Mouse (Mus musculus) lung, embryonic 14.5 days (tissue): ENCODE results near the gene Fastkd2. TPM values are rescaled to one million over a fixed set of nuclear protein-coding genes. Genes with fewer than 3 reads are reported as not detected.

ENCODE experiments used
- ATAC-seq: fragments of 200-750 bp; cut with Nextera tagmentation; 2 replicates; pipeline ENCODE4 v1.8.0; 2017; ENCODE audit warnings: mild to moderate bottlenecking, moderate TSS enrichment, moderate library complexity; ENCODE audit not compliant: insufficient read depth
- DNase-seq: peaks from one replicate; pipeline ENCODE4 v3.0.0-alpha.2; 2015
- H3K27ac ChIP-seq: fragments of 300-500 bp; sonication (generic); 2 replicates; pipeline ENCODE4 v1.5.1; 2014; ENCODE audit warnings: low read depth, mild to moderate bottlenecking, moderate library complexity
- H3K27me3 ChIP-seq: fragments of 300-500 bp; sonication (generic); 2 replicates; pipeline ENCODE4 v1.6.1; 2014; ENCODE audit warnings: low read length, control low read depth; ENCODE audit not compliant: insufficient read depth
- H3K36me3 ChIP-seq: fragments of 300-500 bp; sonication (generic); 2 replicates; pipeline ENCODE4 v1.6.1; 2014; ENCODE audit warnings: control low read depth; ENCODE audit not compliant: insufficient read depth
- H3K4me1 ChIP-seq: fragments of 300-500 bp; sonication (generic); 2 replicates; pipeline ENCODE4 v1.6.1; 2014; ENCODE audit warnings: antibody characterized with exemption, control low read depth; ENCODE audit not compliant: insufficient read depth
- H3K4me2 ChIP-seq: fragments of 300-500 bp; sonication (generic); 2 replicates; pipeline ENCODE4 v1.6.1; 2014; ENCODE audit warnings: mild to moderate bottlenecking
- H3K4me3 ChIP-seq: fragments of 300-500 bp; sonication (generic); 2 replicates; pipeline ENCODE4 v1.5.1; 2014; ENCODE audit warnings: low read depth, low read length
- H3K9ac ChIP-seq: fragments of 300-500 bp; sonication (generic); 2 replicates; pipeline ENCODE4 v1.6.1; 2014
- H3K9me3 ChIP-seq: fragments of 300-500 bp; sonication (generic); 2 replicates; pipeline ENCODE4 v1.6.1; 2016; ENCODE audit warnings: low read depth, low read length, control low read depth
- CTCF ChIP-seq: IDR thresholded peaks from 2 replicates; pipeline ENCODE4 v1.5.1; 2016; ENCODE audit warnings: antibody characterized with exemption, low read depth
- WGBS: fragments of 180-500 bp; shearing (Covaris S2); extraction: QIAGEN DNeasy Blood & Tissue Kit; methylation state at CpG from one replicate; pipeline ENCODE4 v1.1.7; 2014; 5-methylcytosine and 5-hydroxymethylcytosine counted together
- polyA plus RNA-seq: library from polyadenylated mRNA; unstranded; fragments of >200 nt; fragmentation: Nextera tagmentation; extraction: Ambion mirVana; gene quantifications from 2 replicates; pipeline ENCODE4 v1.2.1, GENCODE M21; 2014

Fastkd2 gene
- polyA plus RNA-seq, 1 experiment from 2014 or later: 57.9 TPM

DNA sequence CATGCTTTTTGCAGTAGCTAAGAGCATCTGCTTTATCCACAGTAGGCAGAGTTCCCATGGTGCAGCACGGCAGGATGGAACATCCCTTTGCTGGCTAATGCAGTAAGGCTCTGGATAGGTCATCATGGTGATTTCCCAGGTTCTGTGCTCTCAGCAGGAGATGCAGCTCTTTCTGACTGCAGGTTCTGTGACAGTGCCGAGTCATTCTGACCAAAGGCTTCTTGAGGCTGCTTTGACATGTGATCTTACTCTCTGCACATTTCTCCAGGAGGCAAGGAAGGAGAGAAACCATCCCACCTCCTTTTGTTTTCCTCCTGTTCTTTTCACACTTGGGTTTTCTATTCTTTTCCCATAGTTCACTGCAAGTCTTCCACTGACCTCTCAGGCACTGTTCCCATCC, 25.6 kb downstream of the Fastkd2 start:
- H3K4me3 ChIP-seq: no peak overlapping the region
- H3K27ac ChIP-seq: no peak overlapping the region
- 62% methylated on average over 2 of the region's 2 CpGs for WGBS
- no peak overlapping the region for H3K4me2 ChIP-seq
- no peak for DNase-seq
- no peak for TF ChIP-seq CTCF
- H3K9ac ChIP-seq: no peak overlapping the region
- no peaks in the 10 kb centered on the region for H3K27me3 ChIP-seq
- H3K4me1 ChIP-seq: no peaks in the 10 kb centered on the region
- H3K36me3 ChIP-seq: peaks cover 21% of the 10 kb centered on the region
- no peak for ATAC-seq
- H3K9me3 ChIP-seq: no peaks in the 10 kb centered on the region

DNA sequence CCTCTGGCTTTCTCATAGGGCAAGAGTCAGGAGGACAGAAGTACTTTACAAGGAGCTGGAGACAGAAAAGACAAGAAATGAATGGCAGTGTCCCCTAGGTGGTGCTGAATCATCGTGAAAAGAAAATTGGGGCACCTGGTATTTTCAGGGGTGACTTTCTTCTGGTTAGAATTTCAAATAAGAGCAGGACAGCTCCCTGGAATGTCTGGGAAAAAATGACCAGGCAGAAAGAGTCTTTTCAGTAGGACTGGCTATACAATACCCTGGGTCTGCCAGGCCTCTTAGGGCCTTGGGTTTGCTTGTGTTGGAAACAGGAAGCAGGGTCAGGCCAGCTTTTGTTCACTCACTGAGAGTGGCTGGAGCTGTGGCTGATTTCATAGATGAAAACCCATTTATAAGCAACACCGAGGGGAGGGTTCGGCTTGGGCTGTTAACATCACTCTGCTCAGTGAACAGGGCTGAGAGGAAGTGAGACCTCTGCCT, 32.8 kb downstream of the Fastkd2 start:
- H3K36me3 ChIP-seq: no peaks in the 10 kb centered on the region
- no peak overlapping the region for H3K4me3 ChIP-seq
- no peaks in the 10 kb centered on the region for H3K27me3 ChIP-seq
- peak; percentile 83 for ATAC-seq
- WGBS: 18% methylated on average over 3 of the region's 3 CpGs
- peak; percentile 70 for DNase-seq
- peak; percentile 58 for TF ChIP-seq CTCF
- no peak overlapping the region for H3K9ac ChIP-seq
- no peak overlapping the region for H3K4me2 ChIP-seq
- no peaks in the 10 kb centered on the region for H3K9me3 ChIP-seq
- no peaks in the 10 kb centered on the region for H3K4me1 ChIP-seq
- H3K27ac ChIP-seq: no peak overlapping the region

DNA sequence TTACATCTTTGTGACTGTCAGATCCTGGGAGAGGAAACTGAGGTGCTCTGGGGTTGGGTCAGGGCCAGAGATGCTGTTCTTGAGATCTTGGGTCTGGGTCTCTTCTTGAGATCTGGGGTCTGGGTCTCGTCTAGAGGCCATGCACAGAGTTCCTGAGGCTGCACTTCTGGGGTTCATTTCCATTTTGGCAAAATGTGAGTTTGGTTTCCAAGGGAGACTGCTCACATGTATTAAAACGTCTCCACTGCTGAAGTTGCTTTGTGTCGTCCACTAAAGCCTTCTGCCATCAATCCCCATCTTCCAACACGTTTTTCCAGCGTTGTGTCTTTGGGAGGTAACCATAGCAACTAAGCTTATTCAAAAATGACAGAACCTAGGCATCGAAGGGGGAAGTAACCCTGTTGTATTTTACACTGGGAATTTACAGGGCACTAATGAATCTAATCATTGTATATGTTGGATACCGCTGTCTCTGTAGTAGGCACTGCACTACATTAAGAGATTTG, 33.5 kb downstream of the Fastkd2 start:
- no peak for TF ChIP-seq CTCF
- DNase-seq: no peak
- no peaks in the 10 kb centered on the region for H3K4me1 ChIP-seq
- ATAC-seq: no peak
- WGBS: 38% methylated on average over 7 of the region's 7 CpGs
- H3K4me2 ChIP-seq: no peak overlapping the region
- H3K9ac ChIP-seq: no peak overlapping the region
- H3K9me3 ChIP-seq: no peaks in the 10 kb centered on the region
- no peaks in the 10 kb centered on the region for H3K27me3 ChIP-seq
- no peak overlapping the region for H3K4me3 ChIP-seq
- no peaks in the 10 kb centered on the region for H3K36me3 ChIP-seq
- H3K27ac ChIP-seq: no peak overlapping the region

DNA sequence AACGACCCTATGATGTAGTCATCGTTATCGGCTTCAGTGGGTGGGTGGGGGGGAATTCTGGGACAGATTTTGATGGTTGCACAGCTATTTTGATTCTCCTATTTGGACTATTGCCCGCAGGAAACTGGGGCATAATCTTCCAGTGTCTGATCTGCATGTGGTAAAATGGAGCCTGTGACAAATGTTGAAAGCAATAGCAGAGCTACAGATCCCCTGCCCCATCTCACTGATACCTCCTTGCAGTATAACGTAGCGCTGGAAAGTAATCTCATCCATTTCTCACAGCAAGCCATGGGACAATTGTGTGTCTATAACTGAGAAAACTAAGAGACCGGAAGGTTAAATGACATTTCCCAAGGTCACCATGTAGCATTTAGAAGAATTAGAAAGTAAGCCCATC, 34.0 kb downstream of the Fastkd2 start:
- no peak for DNase-seq
- Histone ChIP-seq H3K4me1 (no peaks in the 10 kb centered on the region), H3K4me3 (no peak overlapping the region), H3K9ac (no peak overlapping the region), H3K27ac (no peak overlapping the region), H3K27me3 (no peaks in the 10 kb centered on the region), H3K9me3 (no peaks in the 10 kb centered on the region), H3K36me3 (no peaks in the 10 kb centered on the region), H3K4me2 (no peak overlapping the region)
- 75% methylated on average over 7 of the region's 7 CpGs for WGBS
- TF ChIP-seq CTCF: no peak
- no peak for ATAC-seq

DNA sequence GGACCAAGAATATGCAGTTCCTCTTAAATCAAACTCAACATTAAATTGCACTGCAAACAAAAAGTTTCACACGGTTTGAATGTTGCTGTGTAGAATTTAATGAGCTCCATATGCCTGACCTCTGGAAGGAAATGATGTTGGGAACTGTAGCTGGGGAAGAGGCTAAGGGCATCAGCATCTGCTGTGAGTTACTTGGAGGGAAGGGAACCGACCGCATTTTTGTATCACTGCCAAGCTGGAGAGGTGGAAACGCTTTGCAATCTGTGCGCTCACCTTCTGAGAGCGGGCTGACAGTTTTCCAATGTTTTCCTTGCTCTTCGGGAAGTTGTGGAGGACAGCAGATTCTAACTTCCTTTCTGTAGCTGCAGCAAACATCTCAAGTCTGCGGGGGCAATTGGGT, 37.7 kb downstream of the Fastkd2 start:
- Histone ChIP-seq H3K4me1 (no peaks in the 10 kb centered on the region), H3K36me3 (no peaks in the 10 kb centered on the region), H3K4me2 (no peak overlapping the region), H3K9ac (no peak overlapping the region), H3K4me3 (no peak overlapping the region), H3K27ac (no peak overlapping the region), H3K27me3 (no peaks in the 10 kb centered on the region), H3K9me3 (no peaks in the 10 kb centered on the region)
- ATAC-seq: no peak
- no peak for TF ChIP-seq CTCF
- peak; percentile 21 for DNase-seq
- whole genome bisulfite sequencing: 47% methylated on average over 8 of the region's 8 CpGs

DNA sequence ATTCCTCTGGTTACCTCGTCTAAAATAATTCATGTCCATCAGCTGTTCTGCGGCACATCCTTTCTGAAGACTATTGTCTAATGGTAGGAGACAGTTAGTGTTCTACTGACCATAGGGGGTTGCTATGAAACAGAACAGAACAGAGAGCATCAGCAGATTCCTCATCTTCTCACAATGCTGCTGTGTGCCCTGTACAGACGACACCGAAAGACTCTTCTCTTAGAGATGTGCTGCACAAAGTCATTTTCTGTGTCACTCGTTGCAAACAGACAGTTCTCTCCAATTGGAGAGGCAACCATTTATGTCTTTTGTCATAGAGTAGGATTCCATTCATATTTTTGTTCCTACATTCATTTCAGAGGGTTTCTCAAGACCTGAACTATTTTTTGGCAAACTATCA, 38.8 kb downstream of the Fastkd2 start, which contains the start of gene 4933402D24Rik:
4933402D24Rik (minus strand) TSS at position 101 of the 400 bp plus-strand sequence.
- Histone ChIP-seq H3K27me3 (no peaks in the 10 kb centered on the region), H3K4me2 (no peak within 1 kb of the TSS), H3K9me3 (no peaks in the 10 kb centered on the region), H3K4me1 (no peaks in the 10 kb centered on the region), H3K9ac (no peak within 1 kb of the TSS), H3K27ac (no peak within 1 kb of the TSS), H3K36me3 (no peaks in the 10 kb centered on the region), H3K4me3 (no peak within 1 kb of the TSS)
- TF ChIP-seq CTCF: no peak
- no peak for DNase-seq
- WGBS: 72% methylated on average over 5 of the region's 5 CpGs
- ATAC-seq: no peak

DNA sequence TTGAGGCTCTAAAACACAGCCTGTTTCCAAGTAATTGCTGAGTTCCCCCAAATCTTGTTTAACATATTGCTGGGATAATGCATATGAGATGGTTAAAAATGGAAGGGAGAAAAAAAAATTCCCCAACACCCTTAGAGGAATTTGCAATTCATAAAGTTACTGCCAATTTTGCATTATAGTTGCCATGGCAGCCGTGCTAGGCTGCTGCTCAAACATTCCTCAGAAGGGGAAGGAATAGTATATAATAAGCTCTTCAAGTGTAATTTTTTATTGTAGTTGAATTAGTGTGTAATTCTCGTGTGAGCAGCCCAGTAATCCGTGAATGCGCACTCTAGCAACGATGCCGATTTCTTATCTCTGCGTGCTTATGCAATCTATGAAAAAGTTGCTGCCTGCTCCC, 39.9 kb downstream of the Fastkd2 start:
- no peaks in the 10 kb centered on the region for H3K27me3 ChIP-seq
- H3K4me1 ChIP-seq: no peaks in the 10 kb centered on the region
- TF ChIP-seq CTCF: no peak
- no peaks in the 10 kb centered on the region for H3K36me3 ChIP-seq
- H3K4me2 ChIP-seq: no peak overlapping the region
- no peak overlapping the region for H3K9ac ChIP-seq
- no peak overlapping the region for H3K27ac ChIP-seq
- no peak overlapping the region for H3K4me3 ChIP-seq
- peak; percentile 61 for DNase-seq
- ATAC-seq: no peak
- 55% methylated on average over 7 of the region's 7 CpGs for WGBS
- no peaks in the 10 kb centered on the region for H3K9me3 ChIP-seq

DNA sequence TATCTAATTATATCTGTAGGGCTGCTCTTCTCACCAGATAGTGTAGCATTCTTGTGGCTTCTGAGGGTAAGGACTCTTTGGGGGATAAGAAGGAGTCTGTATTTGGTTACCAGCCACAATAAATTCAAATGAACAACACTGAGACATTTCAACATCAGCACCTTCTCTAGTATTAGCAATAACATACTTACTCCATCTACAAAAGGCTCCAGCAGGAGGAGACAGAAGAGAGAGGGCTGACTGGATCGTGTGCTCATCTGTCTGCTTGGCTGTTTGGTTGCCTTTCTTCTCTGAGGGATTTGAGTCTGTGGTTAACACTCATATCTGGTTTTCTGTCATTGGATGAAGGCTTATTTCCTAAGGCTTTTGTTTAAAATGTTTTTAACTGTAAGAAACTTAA, 46.0 kb downstream of the Fastkd2 start:
- Histone ChIP-seq H3K4me3 (no peak overlapping the region), H3K27ac (no peak overlapping the region), H3K9ac (no peak overlapping the region), H3K4me2 (no peak overlapping the region), H3K36me3 (no peaks in the 10 kb centered on the region), H3K9me3 (no peaks in the 10 kb centered on the region), H3K4me1 (no peaks in the 10 kb centered on the region), H3K27me3 (no peaks in the 10 kb centered on the region)
- no peak for ATAC-seq
- no peak for DNase-seq
- no peak for TF ChIP-seq CTCF
- 60% methylated on average over 1 of the region's 1 CpGs for WGBS
